Mouse (Mus musculus): ENCODE measurements around the gene Cd244a.

The Cd244a gene

DNA sequence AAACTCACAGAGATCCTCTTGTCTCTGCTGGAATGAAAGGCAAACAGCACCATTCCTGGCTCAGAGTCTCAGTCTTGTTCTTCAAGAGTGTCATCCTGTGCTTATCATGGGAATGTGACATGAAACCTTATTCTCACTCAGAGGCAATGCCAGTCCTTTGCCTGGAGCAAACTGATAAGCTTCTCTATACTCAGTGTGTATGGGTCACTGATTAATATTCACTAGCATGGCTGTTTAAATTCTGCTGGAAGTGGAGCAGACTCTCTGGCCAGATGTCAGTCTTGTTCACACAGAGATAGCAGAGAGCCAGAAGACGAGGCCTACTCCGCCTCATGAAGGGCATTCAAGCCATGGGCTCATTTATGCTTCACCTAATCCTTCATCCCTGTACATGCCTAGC lies 25.6 kb downstream of the Cd244a start:
- DNase-seq = no peak

DNA sequence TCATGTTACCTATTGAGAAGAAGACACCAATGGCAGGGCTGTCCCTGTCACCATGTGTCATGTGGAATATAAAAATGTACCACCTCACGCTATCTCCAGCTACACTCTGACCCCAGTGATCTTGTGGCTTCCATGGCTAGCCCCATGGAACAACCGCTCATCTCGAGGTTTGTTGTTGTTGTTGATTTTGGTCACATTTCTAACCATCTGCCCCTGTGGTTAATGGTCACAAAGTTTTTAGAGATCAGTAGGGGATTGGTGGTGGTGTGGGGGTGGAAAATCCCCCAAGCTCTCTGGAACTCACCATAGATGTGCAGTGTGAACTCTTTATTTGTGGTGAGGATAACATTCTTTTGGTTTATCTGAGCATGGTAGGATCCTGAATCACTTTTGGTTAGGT lies 45.7 kb downstream of the Cd244a start:
- DNase-seq = no peak

GRCm38 (mm10) chr1:171606656-171607055 lies 47.7 kb downstream of the Cd244a start:
- no peak for DNase-seq

DNA sequence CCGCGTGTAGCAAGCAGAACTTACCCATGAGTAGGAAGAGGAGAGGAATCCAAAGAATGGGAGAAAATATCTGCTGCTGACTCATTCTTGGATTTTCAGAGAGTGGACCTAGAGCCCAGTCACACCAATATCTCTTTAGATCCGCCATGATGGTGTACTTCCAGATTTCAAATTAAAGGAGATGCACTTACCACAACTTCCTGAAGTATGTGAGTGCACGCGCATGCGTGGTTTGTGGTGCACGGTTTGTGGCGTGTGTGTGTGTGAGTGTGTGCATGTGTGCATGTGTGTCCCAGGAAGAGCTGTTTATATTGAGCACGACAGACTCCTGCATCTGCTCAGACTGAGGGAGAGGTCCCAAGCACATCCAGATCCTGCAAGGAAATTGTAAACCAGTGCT lies 48.2 kb downstream of the Cd244a start, which contains the start of gene Ly9:
TSS of gene Ly9 (minus strand) at position 235 of the 400 bp plus-strand sequence.
- DNase-seq = no peak

DNA sequence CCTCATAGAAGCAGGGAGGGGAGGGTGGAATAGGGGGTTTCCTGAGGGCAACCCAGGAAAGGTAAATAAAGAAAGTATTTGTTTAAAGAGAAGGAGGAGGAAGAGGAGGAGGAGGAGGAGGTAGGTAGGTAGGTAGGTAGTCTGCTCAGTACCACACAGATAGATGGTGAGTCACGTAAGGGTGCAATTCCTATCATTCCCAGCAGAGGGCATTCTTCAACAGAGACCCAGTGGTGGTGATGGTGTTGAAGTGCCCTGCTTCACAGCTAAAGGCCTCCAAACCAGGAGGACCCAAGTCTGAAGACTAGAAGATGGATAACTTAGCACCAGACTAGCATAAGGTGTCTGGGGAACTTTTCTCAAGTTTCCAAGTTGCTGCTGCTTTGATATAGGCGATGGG lies 51.0 kb downstream of the Cd244a start:
- DNase-seq = no peak

DNA sequence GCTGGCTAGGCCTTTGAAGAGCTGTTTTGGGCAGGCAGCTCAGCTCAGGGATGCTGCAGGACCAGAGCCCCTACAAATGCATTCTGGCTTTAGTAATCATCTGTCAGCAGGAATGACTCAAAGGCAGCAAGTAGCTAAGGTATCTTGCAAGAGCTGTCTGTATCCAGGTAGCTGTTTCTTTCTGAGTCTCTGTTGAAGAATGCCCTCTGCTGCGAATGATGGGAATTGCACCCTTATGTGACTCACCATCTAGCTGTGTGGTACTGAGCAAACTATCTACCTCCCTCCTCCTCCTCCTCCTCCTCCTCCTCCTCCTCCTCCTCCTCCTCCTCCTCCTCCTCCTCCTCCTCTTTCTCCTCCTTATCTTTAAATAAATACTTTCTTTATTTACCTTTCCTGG lies 51.8 kb downstream of the Cd244a start:
- no peak for DNase-seq

DNA sequence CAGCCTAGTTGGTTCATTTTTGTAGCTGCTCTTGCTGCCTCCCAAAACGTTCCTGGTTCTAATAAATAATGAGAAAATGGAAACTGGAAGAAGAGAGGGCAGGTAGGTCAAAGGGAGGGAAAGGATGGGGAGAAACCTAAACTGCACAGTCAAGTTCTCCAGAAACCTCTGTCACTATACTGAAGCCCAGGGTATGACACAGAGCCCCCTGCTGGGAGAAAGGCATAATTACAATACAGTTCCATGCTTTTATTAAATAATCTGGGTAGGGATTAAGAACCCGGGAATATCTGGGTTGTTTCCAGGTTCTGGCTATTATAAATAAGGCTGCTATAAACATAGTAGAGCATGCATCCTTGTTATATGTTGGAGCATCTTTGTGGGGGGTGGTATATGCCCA lies 55.0 kb downstream of the Cd244a start:
- DNase-seq = no peak

GRCm38 (mm10) chr1:171616881-171617515 lies 58.0 kb downstream of the Cd244a start:
- no peak for DNase-seq

- DNase-seq = no peak
These were observed 60.0 kb downstream of the Cd244a start for GRCm38 (mm10) chr1:171619001-171619400.

DNA sequence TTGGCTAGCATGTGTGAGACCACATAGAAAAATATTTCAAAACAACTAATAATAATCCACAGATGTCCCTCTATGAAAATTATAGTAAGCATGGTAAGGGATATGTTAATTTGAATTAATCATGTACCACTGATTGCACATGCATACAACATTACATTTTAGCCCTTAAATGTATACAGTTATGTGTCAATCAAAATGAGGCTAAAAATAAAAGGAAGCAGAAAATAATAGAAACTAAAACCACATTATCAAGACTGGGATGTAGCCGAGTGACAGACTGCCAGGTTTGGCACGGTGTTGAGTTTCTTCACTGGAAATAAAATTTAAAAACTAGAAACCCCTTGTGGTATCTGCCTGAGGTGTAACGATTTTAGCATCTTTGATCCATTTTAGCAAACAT lies 60.7 kb downstream of the Cd244a start:
- DNase-seq = no peak

GRCm38 (mm10) chr1:171620091-171620490 lies 61.1 kb downstream of the Cd244a start:
- no peak for DNase-seq

DNA sequence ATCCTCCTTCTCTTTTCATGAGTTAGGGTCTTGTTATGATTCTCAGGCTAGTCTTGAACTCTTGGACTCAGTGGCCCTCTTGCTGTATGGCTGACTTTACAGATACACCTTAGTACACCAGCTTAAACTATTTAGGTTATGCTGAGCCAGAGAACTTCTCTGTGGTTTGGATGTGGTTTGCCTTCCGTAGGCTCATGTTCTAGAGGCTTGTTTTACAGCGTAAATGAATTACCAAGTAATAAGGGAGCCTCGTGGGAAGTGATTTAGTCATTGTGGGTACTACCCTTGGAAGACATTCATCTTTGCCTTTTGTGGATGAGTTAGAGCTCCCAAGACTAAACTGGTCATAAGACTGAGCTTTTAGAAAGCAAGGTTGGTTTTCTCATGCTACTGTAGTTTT lies 68.8 kb downstream of the Cd244a start:
- DNase-seq = no peak

DNA sequence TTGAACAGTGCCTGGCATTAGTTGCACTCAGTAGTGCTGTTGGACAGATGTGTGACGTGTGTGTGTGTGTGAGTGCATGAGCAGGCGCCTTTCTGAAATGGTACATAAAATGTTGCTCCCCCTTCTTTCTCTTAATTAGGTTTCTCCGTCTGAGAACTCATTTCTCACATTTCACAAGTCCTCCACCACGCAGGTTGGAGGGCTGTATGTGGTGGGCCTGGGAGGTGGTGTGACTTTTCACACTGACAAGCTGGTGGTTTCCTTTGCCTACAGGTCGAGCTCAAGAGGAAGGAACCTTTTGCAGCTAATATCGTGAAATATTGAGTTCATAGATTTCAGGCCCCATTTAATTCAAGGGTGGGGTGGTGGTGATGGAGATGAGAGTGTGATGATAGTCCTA lies 70.2 kb downstream of the Cd244a start:
- no peak for DNase-seq

- no peak for DNase-seq
These were observed 71.0 kb downstream of the Cd244a start for GRCm38 (mm10) chr1:171630041-171630440.

DNA sequence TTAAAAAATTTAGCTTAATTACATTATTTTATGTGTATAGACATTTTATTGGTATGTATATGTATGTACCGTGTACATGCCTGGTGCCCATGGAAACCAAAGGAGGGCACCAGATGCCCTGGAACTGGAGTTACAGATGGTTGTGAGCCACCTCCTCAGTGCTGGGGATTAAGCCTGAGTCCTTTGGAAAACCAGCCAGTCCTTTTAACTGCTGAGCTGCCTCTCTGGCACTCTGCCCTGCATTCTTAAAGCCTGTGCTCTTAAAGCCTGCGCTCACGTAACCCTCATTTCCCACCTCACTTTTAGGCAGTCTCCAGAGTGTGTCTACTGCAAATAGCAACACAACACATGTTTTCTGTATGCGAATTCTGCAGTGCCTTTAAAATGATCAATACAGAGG lies 71.9 kb downstream of the Cd244a start:
- DNase-seq = no peak

DNA sequence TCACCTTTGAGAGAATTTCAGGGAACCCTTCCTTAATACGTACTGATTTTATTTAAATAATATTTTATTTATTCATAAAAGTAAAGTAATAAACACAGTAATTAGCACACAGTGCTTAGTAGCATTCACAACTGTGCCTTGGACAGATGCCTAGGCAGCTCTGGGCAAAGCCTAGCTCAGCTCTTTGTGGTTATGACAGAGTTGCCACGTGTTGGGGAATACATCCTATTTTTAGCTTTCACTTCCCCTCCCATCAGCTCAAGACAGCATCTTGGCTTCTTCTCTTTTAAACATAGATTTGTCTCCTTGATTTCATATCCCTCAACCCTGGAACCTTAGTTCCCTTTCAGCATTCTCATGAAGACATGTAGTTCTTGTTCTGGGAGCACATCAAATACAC lies 72.5 kb downstream of the Cd244a start:
- no peak for DNase-seq

DNA sequence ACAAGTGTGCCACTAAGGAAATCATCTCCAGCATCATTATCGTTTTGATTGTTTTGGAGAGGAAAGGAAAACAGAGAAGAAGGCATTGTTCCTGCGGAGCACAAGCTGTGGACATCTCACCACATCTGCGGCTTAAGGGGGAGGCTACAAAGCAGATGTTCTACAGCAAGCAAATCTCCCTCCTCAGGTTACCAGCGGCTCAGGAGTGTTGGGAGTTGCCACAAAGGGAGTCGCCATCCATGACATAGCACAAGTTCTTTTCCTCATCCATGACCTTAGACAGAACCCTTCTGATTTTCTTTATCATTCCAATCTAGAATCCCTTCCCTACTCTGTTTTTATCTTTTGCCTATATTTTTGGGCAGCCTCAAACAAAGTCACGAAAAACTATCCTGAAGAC lies 76.7 kb downstream of the Cd244a start:
- no peak for DNase-seq

GRCm38 (mm10) chr1:171637101-171637500 lies 78.1 kb downstream of the Cd244a start:
- no peak for DNase-seq

GRCm38 (mm10) chr1:171638686-171639085 lies 79.7 kb downstream of the Cd244a start:
- no peak for DNase-seq

- DNase-seq = no peak
These were observed 81.8 kb downstream of the Cd244a start for GRCm38 (mm10) chr1:171640796-171641195.

DNA sequence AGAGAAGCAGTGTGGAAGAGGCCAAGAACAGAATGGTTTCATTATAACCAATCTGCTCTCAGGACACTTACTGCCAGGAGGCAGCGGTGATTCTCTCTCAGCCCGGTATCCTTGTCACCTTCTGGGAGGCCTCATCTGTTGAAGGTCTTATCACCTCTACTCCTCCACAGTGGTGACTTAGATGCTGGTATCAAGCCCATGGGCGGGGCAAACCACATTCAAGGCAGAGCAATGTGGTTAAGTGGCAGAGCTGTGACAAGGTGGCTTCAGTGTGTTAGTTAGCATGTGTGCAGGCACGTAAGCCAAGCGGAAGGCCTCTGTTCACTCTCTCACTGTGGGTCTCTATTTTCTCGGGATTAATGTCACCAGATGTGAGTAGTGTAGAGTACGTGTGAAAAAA lies 84.6 kb downstream of the Cd244a start:
- DNase-seq = no peak

GRCm38 (mm10) chr1:171646429-171646940 lies 87.5 kb downstream of the Cd244a start:
- no peak for DNase-seq

DNA sequence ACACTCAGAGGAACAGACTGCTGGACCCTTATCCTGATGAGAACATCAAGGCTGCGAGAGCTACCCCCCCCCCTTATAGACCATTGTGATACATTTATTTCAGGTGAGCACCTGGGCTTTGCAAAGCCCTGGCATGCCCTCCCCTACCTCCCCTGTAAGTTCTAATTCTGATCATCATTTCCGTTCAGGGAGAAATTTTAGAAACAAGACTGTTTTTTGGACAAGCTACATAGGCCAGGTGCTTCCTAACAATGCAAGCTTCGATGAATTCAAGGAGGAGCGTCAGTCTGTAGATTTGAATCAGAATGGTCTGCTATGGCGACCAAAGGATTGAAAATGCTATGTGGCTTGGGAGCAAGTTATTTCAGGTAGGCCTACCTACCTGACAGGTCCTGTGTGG lies 88.7 kb downstream of the Cd244a start:
- DNase-seq = no peak

DNA sequence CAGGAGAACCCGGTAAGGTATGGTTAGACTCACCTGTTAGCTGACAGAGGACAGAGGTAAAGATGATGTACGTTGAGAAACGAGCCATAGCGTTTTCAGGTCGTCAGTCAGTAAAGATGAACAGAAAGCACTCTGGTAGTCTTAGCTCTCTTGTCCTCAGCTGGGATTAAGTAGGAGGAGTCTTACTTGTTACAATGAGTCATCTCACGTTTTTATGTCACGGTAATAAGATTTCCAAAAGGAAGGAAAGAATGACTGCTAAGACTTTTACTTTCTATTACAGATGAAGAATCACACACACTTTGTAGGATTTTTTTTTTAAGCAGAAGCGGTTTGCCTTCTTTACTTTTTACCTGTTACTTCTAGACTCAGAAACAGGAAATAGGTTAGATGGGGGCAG lies 89.8 kb downstream of the Cd244a start:
- no peak for DNase-seq

DNA sequence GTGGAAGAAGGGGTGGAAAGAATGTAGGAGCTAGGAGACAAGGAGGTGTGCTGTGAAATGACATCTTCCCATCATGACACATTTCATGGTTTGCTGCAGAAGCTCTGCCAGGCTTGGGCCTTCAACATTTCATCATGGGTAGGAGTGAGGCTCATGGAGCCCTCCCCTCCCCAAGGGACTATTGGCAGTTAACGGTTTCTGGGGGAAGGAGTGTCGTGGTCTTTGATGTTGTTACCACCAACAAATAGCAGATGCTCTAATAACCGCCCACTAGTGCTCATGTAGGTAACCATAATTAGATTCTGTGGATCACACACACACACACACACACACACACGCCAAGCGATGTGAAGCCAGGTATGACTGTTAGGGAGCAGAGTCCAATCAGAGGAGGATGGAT lies 93.7 kb downstream of the Cd244a start, which contains the start of gene Slamf7:
TSS of gene Slamf7 (minus strand) at position 302 of the 400 bp plus-strand sequence.
- DNase-seq = no peak

Measured in cerebellum, adult 11-12 months (tissue).